Mouse (Mus musculus): ENCODE data around the gene Spindoc. TPM values are rescaled to one million over a fixed set of nuclear protein-coding genes. Genes with fewer than 3 reads are reported as not detected.

The Spindoc gene
- polyA plus RNA-seq, 1 experiment from 2014 or later = 18.2 TPM

DNA sequence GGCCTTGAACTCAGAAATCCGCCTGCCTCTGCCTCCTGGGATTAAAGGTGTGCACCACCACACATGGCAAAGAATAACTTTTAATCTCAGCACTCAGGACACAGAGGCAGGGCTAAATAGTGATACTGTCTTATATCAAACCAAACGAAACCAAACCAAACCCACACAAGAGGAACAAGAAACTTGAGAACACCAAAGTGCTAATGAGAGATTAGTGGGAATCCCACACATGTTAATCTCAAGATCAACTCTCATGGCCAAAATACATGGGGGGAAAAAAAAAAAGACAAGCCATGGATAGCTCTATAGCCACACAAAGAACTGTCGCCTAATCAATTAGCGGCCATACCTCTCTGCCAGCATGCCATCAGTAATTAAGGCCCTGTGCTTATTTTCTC, 67.2 kb downstream of the Spindoc start:
- WGBS = 90% methylated on average over 4 of the region's 4 CpGs
- no peaks in the 10 kb centered on the region for H3K9me3 ChIP-seq (ENCODE audit: control insufficient read depth, low read length)
- H3K4me2 ChIP-seq (ENCODE audit: low read depth, low read length) = no peak overlapping the region
- H3K27ac ChIP-seq (ENCODE audit: low read length) = no peak overlapping the region
- no peak overlapping the region for H3K9ac ChIP-seq (ENCODE audit: low read depth, low read length)
- ATAC-seq = no peak
- no peaks in the 10 kb centered on the region for H3K36me3 ChIP-seq (ENCODE audit: control insufficient read depth, insufficient read depth, low read length)
- no peaks in the 10 kb centered on the region for H3K27me3 ChIP-seq (replicated peaks; ENCODE audit: control insufficient read depth, insufficient read depth, low read length)
- H3K4me1 ChIP-seq (ENCODE audit: control insufficient read depth, insufficient read depth, low read length) = peaks cover 24% of the 10 kb centered on the region
- H3K4me3 ChIP-seq (ENCODE audit: low read length) = no peak overlapping the region

DNA sequence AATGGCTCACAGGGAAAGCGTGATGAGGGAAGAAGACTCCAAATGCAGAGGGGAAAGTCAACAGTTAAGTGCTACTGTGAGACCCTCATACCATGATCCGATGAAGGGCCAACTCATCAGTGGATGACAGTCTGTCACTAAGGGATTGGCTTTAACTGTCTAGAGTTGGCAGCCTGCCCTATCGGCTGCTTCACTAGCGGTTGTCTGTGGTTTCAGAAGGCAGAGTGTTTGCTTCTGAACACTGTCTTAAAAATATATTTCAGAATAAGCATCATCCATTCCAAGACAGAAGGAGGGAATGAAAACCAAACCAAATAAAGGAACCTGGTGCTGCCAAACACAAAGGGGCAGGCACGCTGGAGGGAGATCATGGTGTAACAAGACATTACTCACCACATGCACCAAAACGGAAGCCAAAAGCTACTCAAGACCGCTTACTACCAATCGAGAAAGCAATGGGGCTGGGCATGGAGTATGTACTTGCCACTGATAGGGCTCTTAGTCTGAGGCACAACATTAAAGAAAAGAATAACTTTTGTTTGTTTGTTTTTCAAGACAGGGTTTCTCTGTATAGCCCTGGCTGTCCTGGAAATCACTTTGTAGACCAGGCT, 67.7 kb downstream of the Spindoc start:
- H3K4me3 ChIP-seq (ENCODE audit: low read length) = no peak overlapping the region
- 71% methylated on average over 8 of the region's 8 CpGs for WGBS
- H3K36me3 ChIP-seq (ENCODE audit: control insufficient read depth, insufficient read depth, low read length) = no peaks in the 10 kb centered on the region
- H3K4me2 ChIP-seq (ENCODE audit: low read depth, low read length) = no peak overlapping the region
- no peak for ATAC-seq
- H3K9me3 ChIP-seq (ENCODE audit: control insufficient read depth, low read length) = no peaks in the 10 kb centered on the region
- H3K27ac ChIP-seq (ENCODE audit: low read length) = no peak overlapping the region
- peaks cover 26% of the 10 kb centered on the region for H3K4me1 ChIP-seq (ENCODE audit: control insufficient read depth, insufficient read depth, low read length)
- no peaks in the 10 kb centered on the region for H3K27me3 ChIP-seq (replicated peaks; ENCODE audit: control insufficient read depth, insufficient read depth, low read length)
- no peak overlapping the region for H3K9ac ChIP-seq (ENCODE audit: low read depth, low read length)

GRCm38 (mm10) chr19:7313660-7314059, 69.1 kb downstream of the Spindoc start:
- H3K27ac ChIP-seq (ENCODE audit: low read length) = no peak overlapping the region
- peaks cover 39% of the 10 kb centered on the region for H3K4me1 ChIP-seq (ENCODE audit: control insufficient read depth, insufficient read depth, low read length)
- no peak overlapping the region for H3K9ac ChIP-seq (ENCODE audit: low read depth, low read length)
- ATAC-seq = no peak
- H3K36me3 ChIP-seq (ENCODE audit: control insufficient read depth, insufficient read depth, low read length) = no peaks in the 10 kb centered on the region
- H3K4me2 ChIP-seq (ENCODE audit: low read depth, low read length) = no peak overlapping the region
- WGBS = 83% methylated on average over 2 of the region's 2 CpGs
- H3K27me3 ChIP-seq (replicated peaks; ENCODE audit: control insufficient read depth, insufficient read depth, low read length) = no peaks in the 10 kb centered on the region
- H3K4me3 ChIP-seq (ENCODE audit: low read length) = no peak overlapping the region
- no peaks in the 10 kb centered on the region for H3K9me3 ChIP-seq (ENCODE audit: control insufficient read depth, low read length)

DNA sequence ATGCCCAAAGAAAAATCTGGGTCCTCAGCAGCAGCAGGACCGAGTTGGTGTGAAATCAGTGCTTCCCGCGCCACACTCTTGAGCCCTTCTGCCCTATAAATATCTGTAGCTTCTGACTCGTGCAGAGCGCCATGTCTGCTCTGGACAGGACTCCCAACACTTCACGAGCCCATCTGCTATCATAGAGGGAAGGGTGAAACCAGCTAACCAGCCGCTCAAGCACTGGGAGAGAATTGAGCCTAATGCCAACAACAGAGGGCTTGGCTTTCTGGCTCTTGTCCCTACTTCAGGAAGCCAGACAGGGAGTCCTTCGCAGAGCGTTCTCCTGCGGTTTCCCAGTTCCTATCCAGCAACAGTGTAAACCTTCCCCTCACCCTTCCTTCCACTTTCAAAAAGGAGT, 71.5 kb downstream of the Spindoc start:
- ATAC-seq = no peak
- peak overlapping the region; percentile 34 for H3K4me2 ChIP-seq (ENCODE audit: low read depth, low read length)
- H3K36me3 ChIP-seq (ENCODE audit: control insufficient read depth, insufficient read depth, low read length) = no peaks in the 10 kb centered on the region
- H3K27ac ChIP-seq (ENCODE audit: low read length) = peak overlapping the region; percentile 86
- H3K27me3 ChIP-seq (replicated peaks; ENCODE audit: control insufficient read depth, insufficient read depth, low read length) = no peaks in the 10 kb centered on the region
- H3K4me1 ChIP-seq (ENCODE audit: control insufficient read depth, insufficient read depth, low read length) = peaks cover 61% of the 10 kb centered on the region
- H3K9me3 ChIP-seq (ENCODE audit: control insufficient read depth, low read length) = no peaks in the 10 kb centered on the region
- 0 out of 2 replicates have a peak overlapping the region, but pooled peaks have one; percentile 7 for H3K4me3 ChIP-seq (ENCODE audit: low read length)
- H3K9ac ChIP-seq (ENCODE audit: low read depth, low read length) = peak overlapping the region; percentile 52; the same call in 1 of the 2 replicates
- 41% methylated on average over 10 of the region's 10 CpGs for WGBS

DNA sequence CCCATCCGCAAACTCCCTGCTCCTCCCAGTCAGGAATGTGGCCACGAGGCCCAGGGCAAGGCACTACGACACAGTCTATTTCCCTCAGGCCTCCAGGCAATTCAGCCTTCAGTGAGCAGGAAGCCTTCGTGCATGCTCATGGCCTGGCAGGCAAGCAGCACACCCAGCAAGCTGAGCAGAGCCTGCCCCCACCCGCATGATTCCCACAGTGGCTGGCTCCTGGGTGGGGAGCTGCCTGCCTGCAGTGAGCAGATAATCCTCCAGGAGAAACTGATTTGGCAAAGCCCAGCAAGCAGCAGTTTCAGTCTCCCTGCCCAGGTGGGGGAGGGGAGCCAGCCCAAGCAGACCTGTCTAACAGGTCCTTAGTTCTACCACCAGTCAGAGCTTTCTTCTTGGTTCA, 72.1 kb downstream of the Spindoc start:
- Histone ChIP-seq H3K9ac (ENCODE audit: low read depth, low read length) (peak overlapping the region; percentile 45), H3K4me1 (ENCODE audit: control insufficient read depth, insufficient read depth, low read length) (peaks cover 67% of the 10 kb centered on the region), H3K4me3 (ENCODE audit: low read length) (no peak overlapping the region), H3K4me2 (ENCODE audit: low read depth, low read length) (no peak overlapping the region; the same call in 1 of the 2 replicates), H3K9me3 (ENCODE audit: control insufficient read depth, low read length) (no peaks in the 10 kb centered on the region), H3K27ac (ENCODE audit: low read length) (peak overlapping the region; percentile 86), H3K27me3 (replicated peaks; ENCODE audit: control insufficient read depth, insufficient read depth, low read length) (no peaks in the 10 kb centered on the region), H3K36me3 (ENCODE audit: control insufficient read depth, insufficient read depth, low read length) (no peaks in the 10 kb centered on the region)
- WGBS = 20% methylated on average over 5 of the region's 5 CpGs
- peak; percentile 86 for ATAC-seq

DNA sequence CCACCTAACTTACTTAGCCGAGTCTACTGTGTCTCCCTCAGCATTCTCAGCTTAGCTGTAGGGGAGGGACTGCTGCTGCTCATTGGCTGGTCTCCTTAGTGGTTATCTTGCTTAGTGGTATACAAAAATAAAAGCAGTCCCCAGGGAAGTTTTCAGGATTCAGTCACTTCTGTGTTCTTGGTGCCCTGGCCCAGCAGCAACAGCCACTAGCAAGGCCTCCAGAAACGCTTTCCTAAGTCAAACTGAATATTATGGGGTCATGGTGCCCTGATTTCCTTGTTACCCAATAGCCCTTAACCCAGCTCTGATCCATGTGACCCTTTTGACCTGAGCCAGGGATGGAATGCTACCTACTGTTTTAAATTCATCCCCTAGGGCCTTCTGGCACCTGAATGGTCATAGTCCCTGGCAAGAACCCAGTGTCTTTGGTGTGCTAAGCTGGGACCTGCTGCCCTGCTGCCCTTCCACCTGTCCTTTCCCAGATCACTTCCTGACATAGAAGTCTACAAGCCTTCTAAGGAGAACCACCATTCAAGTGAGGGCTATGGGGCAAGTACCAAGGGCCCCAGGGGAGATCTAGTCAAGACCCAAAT, 73.0 kb downstream of the Spindoc start:
- H3K9ac ChIP-seq (ENCODE audit: low read depth, low read length) = peak overlapping the region; percentile 45; the same call in 1 of the 2 replicates
- peak overlapping the region; percentile 86 for H3K27ac ChIP-seq (ENCODE audit: low read length)
- no peak overlapping the region for H3K4me3 ChIP-seq (ENCODE audit: low read length)
- H3K27me3 ChIP-seq (replicated peaks; ENCODE audit: control insufficient read depth, insufficient read depth, low read length) = no peaks in the 10 kb centered on the region
- WGBS = 67% methylated on average over 2 of the region's 2 CpGs
- no peak for ATAC-seq
- H3K36me3 ChIP-seq (ENCODE audit: control insufficient read depth, insufficient read depth, low read length) = no peaks in the 10 kb centered on the region
- peaks cover 70% of the 10 kb centered on the region for H3K4me1 ChIP-seq (ENCODE audit: control insufficient read depth, insufficient read depth, low read length)
- H3K4me2 ChIP-seq (ENCODE audit: low read depth, low read length) = no peak overlapping the region
- no peaks in the 10 kb centered on the region for H3K9me3 ChIP-seq (ENCODE audit: control insufficient read depth, low read length)

DNA sequence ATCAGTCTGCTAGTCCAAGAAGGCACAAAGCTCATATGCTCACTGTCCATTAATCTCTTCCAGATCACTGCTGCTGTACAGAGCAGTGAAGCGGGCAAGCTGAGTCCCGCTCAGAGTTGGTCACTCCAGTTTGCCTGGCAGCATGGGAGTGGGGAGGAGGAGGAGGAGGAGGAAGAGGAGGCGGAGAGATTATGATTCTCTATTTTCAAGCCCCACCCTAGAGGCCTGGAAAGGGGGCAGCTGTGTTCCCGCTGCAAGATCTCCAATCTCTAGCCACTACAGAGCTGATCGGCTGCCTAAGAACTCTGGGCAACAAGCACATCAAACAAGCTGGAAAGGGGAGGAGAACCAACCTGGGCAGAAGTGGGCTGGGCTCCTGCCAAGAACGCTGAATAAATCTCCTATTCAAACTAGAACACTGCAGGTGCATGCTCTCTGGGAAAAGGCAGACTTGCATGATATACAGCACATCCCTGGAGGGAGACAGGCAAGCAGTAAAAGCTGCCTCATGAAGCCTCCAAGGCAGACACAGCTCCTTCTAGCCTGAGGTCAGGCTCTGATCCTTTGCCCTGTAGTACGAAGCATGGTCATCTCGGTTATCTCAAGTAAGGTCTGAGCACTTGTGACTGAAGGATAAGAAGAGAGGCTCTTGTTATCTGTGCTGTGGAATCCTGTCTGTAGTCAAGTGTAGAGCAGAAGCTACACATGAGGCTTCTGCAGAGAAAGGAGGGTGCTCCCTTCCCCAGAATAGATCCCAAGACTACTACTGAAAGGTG, 74.6 kb downstream of the Spindoc start:
- Histone ChIP-seq H3K27me3 (replicated peaks; ENCODE audit: control insufficient read depth, insufficient read depth, low read length) (no peaks in the 10 kb centered on the region), H3K36me3 (ENCODE audit: control insufficient read depth, insufficient read depth, low read length) (no peaks in the 10 kb centered on the region), H3K4me3 (ENCODE audit: low read length) (no peak overlapping the region), H3K4me2 (ENCODE audit: low read depth, low read length) (peak overlapping the region; percentile 26; the same call in 1 of the 2 replicates), H3K4me1 (ENCODE audit: control insufficient read depth, insufficient read depth, low read length) (peaks cover 65% of the 10 kb centered on the region), H3K9me3 (ENCODE audit: control insufficient read depth, low read length) (no peaks in the 10 kb centered on the region), H3K27ac (ENCODE audit: low read length) (peak overlapping the region; percentile 68), H3K9ac (ENCODE audit: low read depth, low read length) (peak overlapping the region; percentile 34; the same call in 1 of the 2 replicates)
- ATAC-seq = peak; percentile 55
- 40% methylated on average over 8 of the region's 8 CpGs for WGBS

DNA sequence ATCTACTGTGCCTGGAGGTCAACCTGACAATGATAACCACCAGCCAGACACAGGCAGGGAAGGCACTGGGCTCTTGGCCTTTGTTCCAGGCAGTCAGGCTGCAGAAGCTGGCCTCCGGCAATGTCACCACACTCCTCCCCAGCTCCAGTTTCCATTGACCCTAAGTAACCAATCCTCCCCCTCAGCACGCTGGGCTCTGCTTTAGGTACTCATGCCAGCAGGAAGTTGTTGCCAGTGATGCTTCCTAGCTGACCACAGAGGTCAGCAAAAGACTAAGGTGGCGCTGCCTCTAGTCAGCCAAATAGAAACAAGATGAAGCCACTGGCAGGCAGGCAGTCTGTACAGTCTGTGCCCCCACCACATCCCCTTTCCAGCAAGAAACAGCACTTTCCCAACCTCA, 75.8 kb downstream of the Spindoc start:
- Histone ChIP-seq H3K27ac (ENCODE audit: low read length) (no peak overlapping the region), H3K36me3 (ENCODE audit: control insufficient read depth, insufficient read depth, low read length) (no peaks in the 10 kb centered on the region), H3K9me3 (ENCODE audit: control insufficient read depth, low read length) (no peaks in the 10 kb centered on the region), H3K27me3 (replicated peaks; ENCODE audit: control insufficient read depth, insufficient read depth, low read length) (no peaks in the 10 kb centered on the region), H3K4me1 (ENCODE audit: control insufficient read depth, insufficient read depth, low read length) (peaks cover 65% of the 10 kb centered on the region), H3K9ac (ENCODE audit: low read depth, low read length) (no peak overlapping the region), H3K4me2 (ENCODE audit: low read depth, low read length) (no peak overlapping the region), H3K4me3 (ENCODE audit: low read length) (no peak overlapping the region)
- 62% methylated on average over 3 of the region's 3 CpGs for WGBS
- ATAC-seq = no peak
